Mouse (Mus musculus) Patski (cell line): ENCODE measurements around the gene Ptprb. TPM values are rescaled to one million over a fixed set of nuclear protein-coding genes. Genes with fewer than 3 reads are reported as not detected.
A peak's percentile ranks its signal among the peaks of the same experiment; 100 is the strongest.

Source experiments
- ATAC-seq: fragments of 100-300 bp; one replicate; pipeline ENCODE4 v1.8.0; 2021
- CTCF ChIA-PET: fragments of 350-600 bp; sonication (Branson Sonifier 250); formaldehyde crosslinking; loops from one replicate; lab custom pipeline; 2022; ENCODE audit warnings: inconsistent platforms; lab: Charles Lee
- POLR2A ChIA-PET: fragments of 350-600 bp; sonication (Branson Sonifier 250); formaldehyde crosslinking; loops from one replicate; lab custom pipeline; 2022; ENCODE audit warnings: antibody characterized with exemption, inconsistent platforms; lab: Charles Lee
- DNase-seq: peaks from one replicate; pipeline ENCODE4 v3.0.0-alpha.2; 2011; ENCODE audit warnings: low read depth, low spot score
- H3K27me3 ChIP-seq: fragments of 371-371 bp; one replicate; pipeline ENCODE4 v1.5.1; 2021
- CTCF ChIP-seq: fragments of 100-300 bp; IDR thresholded peaks from one replicate; pipeline ENCODE4 v1.5.1; 2021
- in situ Hi-C: fragments of 300-500 bp; cut with MboI; formaldehyde crosslinking; loops from 3 replicates; pipeline ENCODE4 v1.11.1; 2018; ENCODE audit warnings: low pct_unique_long_range_greater_than_20kb, mixed read lengths
- polyA plus RNA-seq: library from polyadenylated mRNA; unstranded; gene quantifications from one replicate; pipeline ENCODE4 v1.2.3, GENCODE M21; 2021

Ptprb gene
- polyA plus RNA-seq, 1 experiment from 2014 or later: 0.51 TPM

- in situ Hi-C loops: loop anchor here (5.0 to 25.0 kb wide), 4 partner anchors 142 to 707 kb away; partner anchors contain the start of genes Kcnmb4, Lrrc10 and Myrfl
- POLR2A ChIA-PET: no interaction called here
- H3K27me3 ChIP-seq: no peaks in the 10 kb centered on the region
- DNase-seq (peak; percentile 27), ATAC-seq (peak; percentile 69)
- peak; percentile 93 for TF ChIP-seq CTCF
- CTCF ChIA-PET: interaction anchor here (0.8 to 4.3 kb wide), 16 partner anchors 12 to 718 kb away, joined by 3 to 23 read pairs (median 3); partner anchors contain the start of genes Kcnmb4 and Myrfl
Observed at GRCm38 (mm10) chr10:116330458-116330857, 55.1 kb downstream of the Ptprb start.

- H3K27me3 ChIP-seq: no peaks in the 10 kb centered on the region
- ATAC-seq (no peak), DNase-seq (no peak)
- TF ChIP-seq CTCF: no peak
- POLR2A ChIA-PET: no interaction called here
- CTCF ChIA-PET: interaction anchor here (1.1 to 4.3 kb wide), 6 partner anchors 12 to 563 kb away, joined by 3 to 23 read pairs (median 4); partner anchors contain the start of gene Kcnmb4
- in situ Hi-C loops: loop anchor here (5.0 to 25.0 kb wide), 4 partner anchors 141 to 706 kb away; partner anchors contain the start of genes Kcnmb4, Lrrc10 and Myrfl
Observed at GRCm38 (mm10) chr10:116330961-116331510, 55.7 kb downstream of the Ptprb start.

- CTCF ChIA-PET: interaction anchor here (1.1 to 1.3 kb wide), 2 partner anchors 11 to 134 kb away, joined by 3 to 4 read pairs; no protein-coding TSS in a partner anchor
- POLR2A ChIA-PET: no interaction called here
- no peak for DNase-seq
- H3K27me3 ChIP-seq: no peaks in the 10 kb centered on the region
- in situ Hi-C loops: loop anchor here (5.0 to 25.0 kb wide), 4 partner anchors 139 to 704 kb away; partner anchors contain the start of genes Kcnmb4, Lrrc10 and Myrfl
- no peak for TF ChIP-seq CTCF
- ATAC-seq: no peak
Observed at GRCm38 (mm10) chr10:116333666-116334065, 58.3 kb downstream of the Ptprb start.

GRCm38 (mm10) chr10:116334120-116334519 is 58.8 kb downstream of the Ptprb start:
- DNase-seq (no peak), ATAC-seq (no peak)
- ChIA-PET CTCF (no interaction called here), POLR2A (no interaction called here)
- TF ChIP-seq CTCF: no peak
- in situ Hi-C loops: loop anchor here (5.0 to 25.0 kb wide), 4 partner anchors 138 to 703 kb away; partner anchors contain the start of genes Kcnmb4, Lrrc10 and Myrfl
- no peaks in the 10 kb centered on the region for H3K27me3 ChIP-seq

GRCm38 (mm10) chr10:116335328-116335727 is 60.0 kb downstream of the Ptprb start:
- POLR2A ChIA-PET: no interaction called here
- CTCF ChIA-PET: no interaction called here
- no peak for DNase-seq
- no peak for ATAC-seq
- no peak for TF ChIP-seq CTCF
- in situ Hi-C loops: loop anchor here (10.0 to 25.0 kb wide), 3 partner anchors 449 to 702 kb away; partner anchors contain the start of genes Lrrc10 and Myrfl
- no peaks in the 10 kb centered on the region for H3K27me3 ChIP-seq

- no peak for TF ChIP-seq CTCF
- ATAC-seq: no peak
- no peak for DNase-seq
- CTCF ChIA-PET: interaction anchor here (1.3 kb wide), 1 partner anchor 569 kb away, joined by 3 read pairs; no protein-coding TSS in a partner anchor
- POLR2A ChIA-PET: no interaction called here
- in situ Hi-C loops: loop anchor here (25.0 kb wide), 2 partner anchors 546 to 696 kb away; partner anchors contain the start of genes Lrrc10 and Myrfl
- no peaks in the 10 kb centered on the region for H3K27me3 ChIP-seq
Observed at GRCm38 (mm10) chr10:116341194-116341593, 65.9 kb downstream of the Ptprb start.

GRCm38 (mm10) chr10:116346618-116347184 is 71.4 kb downstream of the Ptprb start:
- in situ Hi-C loops: loop anchor here (25.0 kb wide), 2 partner anchors 541 to 691 kb away; partner anchors contain the start of genes Lrrc10 and Myrfl
- H3K27me3 ChIP-seq: peaks cover 3% of the 10 kb centered on the region
- no peak for DNase-seq
- POLR2A ChIA-PET: interaction anchor here (0.6 kb wide), 1 partner anchor 159 kb away, joined by 6 read pairs; no protein-coding TSS in a partner anchor
- ATAC-seq: no peak
- CTCF ChIA-PET: no interaction called here
- TF ChIP-seq CTCF: no peak

GRCm38 (mm10) chr10:116349004-116349403 is 73.7 kb downstream of the Ptprb start:
- H3K27me3 ChIP-seq: peaks cover 5% of the 10 kb centered on the region
- ChIA-PET CTCF (no interaction called here), POLR2A (no interaction called here)
- no peak for ATAC-seq
- no peak for DNase-seq
- in situ Hi-C loops: loop anchor here (25.0 kb wide), 2 partner anchors 538 to 688 kb away; partner anchors contain the start of genes Lrrc10 and Myrfl
- TF ChIP-seq CTCF: no peak

- ATAC-seq: no peak
- ChIA-PET CTCF (no interaction called here), POLR2A (no interaction called here)
- DNase-seq: no peak
- in situ Hi-C loops: no loop called here
- TF ChIP-seq CTCF: no peak
- peaks cover 5% of the 10 kb centered on the region for H3K27me3 ChIP-seq
Observed at GRCm38 (mm10) chr10:116350532-116350931, 75.2 kb downstream of the Ptprb start.

- ATAC-seq: no peak
- in situ Hi-C loops: no loop called here
- no peak for DNase-seq
- peaks cover 5% of the 10 kb centered on the region for H3K27me3 ChIP-seq
- POLR2A ChIA-PET: no interaction called here
- CTCF ChIA-PET: interaction anchor here (1.3 kb wide), 1 partner anchor 366 kb away, joined by 3 read pairs; no protein-coding TSS in a partner anchor
- TF ChIP-seq CTCF: no peak
Observed at GRCm38 (mm10) chr10:116354372-116354771, 79.0 kb downstream of the Ptprb start.
